Mouse (Mus musculus): Measurements from ENCODE around the gene Neb. TPM values are rescaled to one million over a fixed set of nuclear protein-coding genes. Genes with fewer than 3 reads are reported as not detected.

Neb gene
- polyA plus RNA-seq, 1 experiment, result 0.58 TPM

- Histone ChIP-seq H3K27ac (ENCODE audit: insufficient read depth, low read depth, low read length) (no peak overlapping the region), H3K4me3 (ENCODE audit: insufficient read depth, low read length) (no peak overlapping the region), H3K4me1 (ENCODE audit: control insufficient read depth, insufficient read depth, low read length) (no peaks in the 10 kb centered on the region)
- no peak for TF ChIP-seq POLR2A (IDR thresholded peaks at IDR 0.05; ENCODE audit: borderline replicate concordance, low read depth, low read length)
- no peak for TF ChIP-seq CTCF (IDR thresholded peaks at IDR 0.05; ENCODE audit: low read depth, low read length)
Observed at GRCm38 (mm10) chr2:52359722-52360121, 18.6 kb downstream of the Neb start.

- Histone ChIP-seq H3K4me1 (ENCODE audit: control insufficient read depth, insufficient read depth, low read length) (no peaks in the 10 kb centered on the region), H3K27ac (ENCODE audit: insufficient read depth, low read depth, low read length) (no peak overlapping the region), H3K4me3 (ENCODE audit: insufficient read depth, low read length) (no peak overlapping the region)
- TF ChIP-seq POLR2A (IDR thresholded peaks at IDR 0.05; ENCODE audit: borderline replicate concordance, low read depth, low read length) (no peak), CTCF (IDR thresholded peaks at IDR 0.05; ENCODE audit: low read depth, low read length) (no peak)
Observed at GRCm38 (mm10) chr2:52358156-52358555, 20.1 kb downstream of the Neb start.

GRCm38 (mm10) chr2:52351029-52351428, 27.2 kb downstream of the Neb start:
- no peak for TF ChIP-seq CTCF (IDR thresholded peaks at IDR 0.05; ENCODE audit: low read depth, low read length)
- TF ChIP-seq POLR2A (IDR thresholded peaks at IDR 0.05; ENCODE audit: borderline replicate concordance, low read depth, low read length), result no peak
- H3K27ac ChIP-seq (ENCODE audit: insufficient read depth, low read depth, low read length), result no peak overlapping the region
- H3K4me1 ChIP-seq (ENCODE audit: control insufficient read depth, insufficient read depth, low read length), result no peaks in the 10 kb centered on the region
- H3K4me3 ChIP-seq (ENCODE audit: insufficient read depth, low read length), result no peak overlapping the region

- H3K4me3 ChIP-seq (ENCODE audit: insufficient read depth, low read length), result no peak overlapping the region
- TF ChIP-seq CTCF (IDR thresholded peaks at IDR 0.05; ENCODE audit: low read depth, low read length) (no peak), POLR2A (IDR thresholded peaks at IDR 0.05; ENCODE audit: borderline replicate concordance, low read depth, low read length) (no peak)
- H3K27ac ChIP-seq (ENCODE audit: insufficient read depth, low read depth, low read length), result no peak overlapping the region
- no peaks in the 10 kb centered on the region for H3K4me1 ChIP-seq (ENCODE audit: control insufficient read depth, insufficient read depth, low read length)
Observed at GRCm38 (mm10) chr2:52340990-52341389, 37.3 kb downstream of the Neb start.

GRCm38 (mm10) chr2:52335556-52335955, 42.7 kb downstream of the Neb start:
- H3K4me3 ChIP-seq (ENCODE audit: insufficient read depth, low read length), result no peak overlapping the region
- TF ChIP-seq POLR2A (IDR thresholded peaks at IDR 0.05; ENCODE audit: borderline replicate concordance, low read depth, low read length), result no peak
- TF ChIP-seq CTCF (IDR thresholded peaks at IDR 0.05; ENCODE audit: low read depth, low read length), result no peak
- no peaks in the 10 kb centered on the region for H3K4me1 ChIP-seq (ENCODE audit: control insufficient read depth, insufficient read depth, low read length)
- no peak overlapping the region for H3K27ac ChIP-seq (ENCODE audit: insufficient read depth, low read depth, low read length)

- H3K27ac ChIP-seq (ENCODE audit: insufficient read depth, low read depth, low read length), result no peak overlapping the region
- no peaks in the 10 kb centered on the region for H3K4me1 ChIP-seq (ENCODE audit: control insufficient read depth, insufficient read depth, low read length)
- no peak overlapping the region for H3K4me3 ChIP-seq (ENCODE audit: insufficient read depth, low read length)
- TF ChIP-seq POLR2A (IDR thresholded peaks at IDR 0.05; ENCODE audit: borderline replicate concordance, low read depth, low read length) (no peak), CTCF (IDR thresholded peaks at IDR 0.05; ENCODE audit: low read depth, low read length) (no peak)
Observed at GRCm38 (mm10) chr2:52335087-52335486, 43.2 kb downstream of the Neb start.

GRCm38 (mm10) chr2:52333535-52333934, 44.7 kb downstream of the Neb start:
- no peak for TF ChIP-seq CTCF (IDR thresholded peaks at IDR 0.05; ENCODE audit: low read depth, low read length)
- no peak for TF ChIP-seq POLR2A (IDR thresholded peaks at IDR 0.05; ENCODE audit: borderline replicate concordance, low read depth, low read length)
- no peak overlapping the region for H3K27ac ChIP-seq (ENCODE audit: insufficient read depth, low read depth, low read length)
- no peak overlapping the region for H3K4me3 ChIP-seq (ENCODE audit: insufficient read depth, low read length)
- no peaks in the 10 kb centered on the region for H3K4me1 ChIP-seq (ENCODE audit: control insufficient read depth, insufficient read depth, low read length)

GRCm38 (mm10) chr2:52331761-52332160, 46.5 kb downstream of the Neb start:
- Histone ChIP-seq H3K4me1 (ENCODE audit: control insufficient read depth, insufficient read depth, low read length) (no peaks in the 10 kb centered on the region), H3K4me3 (ENCODE audit: insufficient read depth, low read length) (no peak overlapping the region), H3K27ac (ENCODE audit: insufficient read depth, low read depth, low read length) (no peak overlapping the region)
- no peak for TF ChIP-seq POLR2A (IDR thresholded peaks at IDR 0.05; ENCODE audit: borderline replicate concordance, low read depth, low read length)
- no peak for TF ChIP-seq CTCF (IDR thresholded peaks at IDR 0.05; ENCODE audit: low read depth, low read length)

GRCm38 (mm10) chr2:52327244-52327815, 50.9 kb downstream of the Neb start:
- H3K4me3 ChIP-seq (ENCODE audit: insufficient read depth, low read length), result no peak overlapping the region
- TF ChIP-seq POLR2A (IDR thresholded peaks at IDR 0.05; ENCODE audit: borderline replicate concordance, low read depth, low read length), result no peak
- TF ChIP-seq CTCF (IDR thresholded peaks at IDR 0.05; ENCODE audit: low read depth, low read length), result no peak
- no peaks in the 10 kb centered on the region for H3K4me1 ChIP-seq (ENCODE audit: control insufficient read depth, insufficient read depth, low read length)
- H3K27ac ChIP-seq (ENCODE audit: insufficient read depth, low read depth, low read length), result no peak overlapping the region

GRCm38 (mm10) chr2:52321866-52322265, 56.4 kb downstream of the Neb start:
- Histone ChIP-seq H3K27ac (ENCODE audit: insufficient read depth, low read depth, low read length) (no peak overlapping the region), H3K4me1 (ENCODE audit: control insufficient read depth, insufficient read depth, low read length) (no peaks in the 10 kb centered on the region), H3K4me3 (ENCODE audit: insufficient read depth, low read length) (no peak overlapping the region)
- TF ChIP-seq CTCF (IDR thresholded peaks at IDR 0.05; ENCODE audit: low read depth, low read length), result no peak
- TF ChIP-seq POLR2A (IDR thresholded peaks at IDR 0.05; ENCODE audit: borderline replicate concordance, low read depth, low read length), result no peak

- no peaks in the 10 kb centered on the region for H3K4me1 ChIP-seq (ENCODE audit: control insufficient read depth, insufficient read depth, low read length)
- H3K27ac ChIP-seq (ENCODE audit: insufficient read depth, low read depth, low read length), result no peak overlapping the region
- H3K4me3 ChIP-seq (ENCODE audit: insufficient read depth, low read length), result no peak overlapping the region
- TF ChIP-seq CTCF (IDR thresholded peaks at IDR 0.05; ENCODE audit: low read depth, low read length) (no peak), POLR2A (IDR thresholded peaks at IDR 0.05; ENCODE audit: borderline replicate concordance, low read depth, low read length) (no peak)
Observed at GRCm38 (mm10) chr2:52320175-52320574, 58.1 kb downstream of the Neb start.
